Mouse (Mus musculus) forebrain, embryonic 12.5 days (tissue): ENCODE measurements around the gene Rbm20. TPM values are rescaled to one million over a fixed set of nuclear protein-coding genes. Genes with fewer than 3 reads are reported as not detected.

ENCODE experiments used
- ATAC-seq: fragments of 200-750 bp; cut with Nextera tagmentation; 2 replicates; pipeline ENCODE4 v1.8.0; 2017; ENCODE audit warnings: moderate TSS enrichment; ENCODE audit not compliant: low FRiP score
- H3K27ac ChIP-seq: fragments of 300-500 bp; sonication (generic); 2 replicates; pipeline ENCODE4 v1.5.1; 2016; ENCODE audit warnings: mild to moderate bottlenecking
- H3K27me3 ChIP-seq: fragments of 300-500 bp; sonication (generic); 2 replicates; pipeline ENCODE4 v1.6.1; 2016; ENCODE audit warnings: mild to moderate bottlenecking
- H3K36me3 ChIP-seq: fragments of 300-500 bp; sonication (generic); replicated peaks from 2 replicates; pipeline ENCODE4 v1.6.1; 2016; ENCODE audit warnings: mild to moderate bottlenecking
- H3K4me1 ChIP-seq: fragments of 300-500 bp; sonication (generic); 2 replicates; pipeline ENCODE4 v1.6.1; 2016
- H3K4me2 ChIP-seq: fragments of 300-500 bp; sonication (generic); 2 replicates; pipeline ENCODE4 v1.6.1; 2016; ENCODE audit warnings: mild to moderate bottlenecking, moderate library complexity
- H3K4me3 ChIP-seq: fragments of 300-500 bp; sonication (generic); replicated peaks from 2 replicates; pipeline ENCODE4 v1.5.1; 2016; ENCODE audit warnings: mild to moderate bottlenecking
- H3K9ac ChIP-seq: fragments of 300-500 bp; sonication (generic); 2 replicates; pipeline ENCODE4 v1.6.1; 2016; ENCODE audit warnings: mild to moderate bottlenecking
- H3K9me3 ChIP-seq: fragments of 300-500 bp; sonication (generic); 2 replicates; pipeline ENCODE4 v1.6.1; 2016
- WGBS: fragments of 180-500 bp; shearing (Covaris S2); methylation state at CpG from one replicate; pipeline ENCODE4 v1.1.7; 2016; 5-methylcytosine and 5-hydroxymethylcytosine counted together
- polyA plus RNA-seq: library from polyadenylated mRNA; unstranded; fragments of >200 nt; fragmentation: Nextera tagmentation; extraction: Ambion mirVana; gene quantifications from 2 replicates; pipeline ENCODE4 v1.2.1, GENCODE M21; 2016

Rbm20 gene
- polyA plus RNA-seq, 1 experiment from 2014 or later = 7.2 TPM

DNA sequence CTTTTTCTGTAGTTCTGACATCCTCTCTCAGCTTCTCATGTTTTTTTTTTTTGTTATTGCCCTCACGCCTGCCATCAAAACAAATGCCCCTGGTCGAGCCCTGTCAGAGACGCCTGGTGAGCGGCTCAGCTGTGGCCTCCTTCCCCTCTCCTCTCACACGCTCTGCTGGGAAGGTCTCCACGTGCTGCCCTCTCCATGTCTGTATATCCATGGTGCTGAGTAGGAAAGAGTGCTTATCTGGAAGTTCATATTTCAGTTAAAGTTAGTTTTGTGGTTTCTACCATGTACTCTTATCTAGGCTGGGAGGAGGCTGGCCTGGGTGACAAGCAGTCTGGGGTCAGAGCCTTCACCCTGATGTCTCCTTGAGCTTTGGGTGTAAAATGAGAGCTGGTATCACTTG is 142.2 kb downstream of the Rbm20 start:
- Histone ChIP-seq H3K9me3 (no peaks in the 10 kb centered on the region), H3K4me2 (no peak overlapping the region), H3K27ac (no peak overlapping the region), H3K9ac (no peak overlapping the region), H3K36me3 (no peaks in the 10 kb centered on the region), H3K4me1 (peaks cover 15% of the 10 kb centered on the region), H3K4me3 (no peak overlapping the region), H3K27me3 (no peaks in the 10 kb centered on the region)
- 76% methylated on average over 6 of the region's 6 CpGs for WGBS
- ATAC-seq = no peak

DNA sequence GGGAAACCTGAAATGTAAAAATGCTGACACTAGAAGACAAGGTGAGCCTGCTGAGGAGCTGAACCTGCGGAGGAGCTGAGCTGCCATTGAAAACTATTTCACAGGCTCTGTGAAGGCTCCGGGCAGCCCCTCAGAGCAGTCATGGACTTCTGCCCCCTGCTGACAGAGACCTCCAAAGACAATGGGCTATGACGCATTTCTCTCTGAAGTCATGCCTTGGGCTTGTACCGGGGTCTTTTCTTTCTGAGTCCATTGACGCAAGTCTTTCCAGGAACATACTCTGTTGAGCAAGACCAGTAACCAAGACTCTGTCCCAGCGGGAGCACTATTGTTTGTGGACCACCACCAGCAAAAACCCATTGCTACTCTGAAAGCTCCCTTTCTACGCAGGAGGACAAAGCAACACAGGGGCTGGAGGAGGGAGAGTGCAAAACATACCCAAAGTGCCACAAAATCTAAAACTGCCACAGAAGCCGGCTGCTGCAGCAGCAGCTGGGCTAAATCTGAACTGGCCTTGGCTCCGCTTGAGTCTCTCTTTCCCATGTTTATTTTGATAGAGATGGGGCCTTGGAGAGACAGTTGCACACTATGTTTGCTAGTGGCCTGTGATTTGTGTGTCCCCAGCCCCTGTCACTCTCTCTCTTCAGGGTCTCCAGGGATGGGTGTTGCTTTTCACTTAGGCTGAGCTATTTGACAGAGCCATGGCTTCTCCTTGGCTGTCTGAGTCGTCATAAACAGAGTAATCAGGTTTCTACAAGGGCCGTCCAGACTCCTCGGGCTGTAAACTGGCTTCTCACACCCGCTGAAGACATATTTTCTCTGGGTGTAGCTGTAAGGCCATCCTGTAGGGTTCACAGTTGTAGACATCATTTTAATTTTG is 144.4 kb downstream of the Rbm20 start:
- WGBS = 34% methylated on average over 13 of the region's 13 CpGs
- peaks cover 15% of the 10 kb centered on the region for H3K4me1 ChIP-seq
- no peak for ATAC-seq
- no peaks in the 10 kb centered on the region for H3K36me3 ChIP-seq
- no peaks in the 10 kb centered on the region for H3K27me3 ChIP-seq
- no peak overlapping the region for H3K4me3 ChIP-seq
- no peak overlapping the region for H3K9ac ChIP-seq
- no peaks in the 10 kb centered on the region for H3K9me3 ChIP-seq
- H3K27ac ChIP-seq = peak overlapping the region; percentile 27; the same call in 1 of the 2 replicates
- H3K4me2 ChIP-seq = no peak overlapping the region

DNA sequence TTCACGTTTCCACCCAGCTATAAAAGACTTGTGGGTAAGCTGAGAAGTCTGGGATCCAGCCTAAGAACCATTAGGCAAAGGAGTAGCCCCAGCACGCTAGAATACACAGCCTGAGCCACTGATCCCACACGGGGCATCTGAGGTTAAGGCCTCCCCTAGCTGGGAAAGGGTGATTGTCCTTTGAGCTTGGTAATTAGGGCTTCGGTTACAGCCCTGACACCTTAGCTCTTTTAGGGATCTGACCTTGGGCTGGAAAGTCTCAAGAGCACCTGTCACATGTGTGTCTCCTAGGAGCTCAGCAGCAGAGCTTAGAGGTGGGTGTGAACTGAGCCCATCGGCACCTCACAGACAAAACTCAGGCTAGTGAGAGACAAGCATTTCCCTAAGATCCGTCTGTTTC is 146.7 kb downstream of the Rbm20 start:
- Histone ChIP-seq H3K27me3 (no peaks in the 10 kb centered on the region), H3K9me3 (no peaks in the 10 kb centered on the region), H3K4me3 (no peak overlapping the region), H3K27ac (no peak overlapping the region), H3K9ac (no peak overlapping the region), H3K4me1 (peaks cover 15% of the 10 kb centered on the region), H3K36me3 (no peaks in the 10 kb centered on the region), H3K4me2 (no peak overlapping the region)
- no peak for ATAC-seq
- 53% methylated on average over 6 of the region's 6 CpGs for WGBS

DNA sequence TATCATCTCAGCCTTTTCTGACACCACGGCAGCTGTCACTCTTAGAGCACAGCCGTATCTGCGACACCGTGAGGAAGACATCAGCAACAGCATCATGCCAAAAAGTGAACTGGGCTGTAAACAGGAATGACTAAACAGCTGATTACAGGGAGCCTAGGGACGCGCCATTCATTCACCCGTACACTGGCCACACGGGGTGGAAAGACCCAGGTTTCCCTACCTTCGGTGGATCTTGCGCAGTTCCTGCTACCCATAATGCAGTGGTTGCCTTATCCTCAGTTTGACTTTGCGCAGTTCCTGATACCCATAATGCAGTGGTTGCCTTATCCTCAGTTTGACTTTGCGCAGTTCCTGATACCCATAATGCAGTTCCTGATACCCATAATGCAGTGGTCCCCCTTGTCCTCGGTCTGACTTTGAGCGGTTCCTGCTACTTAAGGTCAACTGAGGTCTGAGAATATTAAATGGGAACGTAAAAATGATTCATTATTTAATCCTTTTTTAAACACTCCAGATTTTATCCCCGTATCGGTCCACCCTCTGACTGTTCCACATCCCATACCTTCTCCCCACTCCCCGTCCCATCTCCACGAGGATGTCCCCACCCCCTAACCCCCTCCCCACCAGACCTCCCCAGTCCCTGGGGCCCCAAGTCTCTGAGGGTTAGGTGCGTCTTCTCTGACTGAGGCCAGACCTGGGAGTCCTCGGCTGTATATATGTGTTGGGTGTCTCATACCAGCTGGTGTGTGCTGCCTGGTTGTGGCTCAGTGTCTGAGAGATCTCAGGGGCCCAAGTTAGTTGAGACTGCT is 148.0 kb downstream of the Rbm20 start:
- H3K9me3 ChIP-seq = no peaks in the 10 kb centered on the region
- WGBS = 61% methylated on average over 21 of the region's 21 CpGs
- H3K4me1 ChIP-seq = peaks cover 18% of the 10 kb centered on the region
- peak overlapping the region; percentile 44 for H3K4me2 ChIP-seq
- H3K36me3 ChIP-seq = no peaks in the 10 kb centered on the region
- peak; percentile 64; the same call in 1 of the 2 replicates for ATAC-seq
- H3K4me3 ChIP-seq = peak overlapping the region; percentile 30
- no peaks in the 10 kb centered on the region for H3K27me3 ChIP-seq
- H3K27ac ChIP-seq = no peak overlapping the region
- H3K9ac ChIP-seq = no peak overlapping the region

DNA sequence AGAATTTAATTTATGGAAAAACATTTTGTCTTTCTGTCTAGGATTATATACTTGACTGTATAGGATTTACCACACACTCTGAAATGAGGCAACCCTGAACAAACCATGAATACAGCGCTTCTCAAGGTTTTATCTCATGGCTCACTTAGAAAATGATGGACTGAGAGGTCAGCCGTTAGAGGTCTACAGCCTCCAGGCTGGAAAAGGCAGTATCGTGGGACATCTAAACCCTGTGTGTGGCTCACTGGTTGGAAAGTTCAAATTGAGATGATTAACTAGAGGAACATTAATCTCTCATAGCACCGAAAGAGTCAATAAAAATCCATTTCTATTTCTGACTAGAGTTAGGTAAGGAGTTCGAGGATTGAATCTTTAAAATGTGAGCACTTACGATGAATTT is 152.9 kb downstream of the Rbm20 start:
- ATAC-seq = no peak
- WGBS = 70% methylated on average over 6 of the region's 6 CpGs

DNA sequence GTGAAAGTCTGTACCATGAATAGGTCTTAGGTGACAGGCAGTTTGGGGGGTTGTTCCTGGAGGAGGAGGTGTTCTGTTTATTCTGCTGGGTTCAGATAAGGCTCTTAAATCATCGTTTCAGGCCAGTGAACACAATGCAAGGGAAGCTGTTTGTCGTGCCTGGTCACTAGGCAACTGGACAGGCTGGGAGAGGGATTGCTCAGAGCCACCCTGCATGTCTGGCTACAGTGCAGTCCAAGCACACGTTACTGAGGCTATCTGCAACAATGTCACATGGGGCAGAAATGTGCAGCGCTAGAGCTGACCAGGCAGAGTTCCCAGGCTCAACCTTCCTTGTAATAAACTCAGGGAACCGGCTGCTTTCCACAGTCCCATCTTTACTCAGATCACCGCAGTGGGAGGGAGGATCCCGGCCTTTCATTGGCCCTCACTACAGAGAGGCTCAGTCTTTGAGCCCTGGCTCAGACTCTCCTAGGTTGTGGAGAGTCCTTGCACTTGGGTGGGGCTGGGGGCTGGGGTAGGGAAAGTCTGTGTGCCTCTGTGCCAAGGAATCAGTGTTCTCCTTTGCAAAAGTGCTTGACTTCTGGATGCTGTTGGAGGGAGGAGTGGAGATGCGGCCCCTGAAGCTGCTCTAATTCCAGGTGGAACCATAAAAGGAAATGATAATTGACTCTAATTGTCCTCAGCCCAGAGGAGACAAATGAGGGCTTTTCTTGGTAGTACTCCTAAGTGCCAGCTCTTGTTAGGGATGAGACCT is 153.5 kb downstream of the Rbm20 start:
- peak; percentile 61 for ATAC-seq

More for the DNA sequence above, 152.9 kb downstream of the Rbm20 start:
- no peaks in the 10 kb centered on the region for H3K36me3 ChIP-seq
- H3K4me1 ChIP-seq = peaks cover 29% of the 10 kb centered on the region
- H3K4me2 ChIP-seq = no peak overlapping the region
- no peak overlapping the region for H3K9ac ChIP-seq
- H3K9me3 ChIP-seq = no peaks in the 10 kb centered on the region
- peak overlapping the region; percentile 83 for H3K27ac ChIP-seq
- no peaks in the 10 kb centered on the region for H3K27me3 ChIP-seq
- no peak overlapping the region for H3K4me3 ChIP-seq

DNA sequence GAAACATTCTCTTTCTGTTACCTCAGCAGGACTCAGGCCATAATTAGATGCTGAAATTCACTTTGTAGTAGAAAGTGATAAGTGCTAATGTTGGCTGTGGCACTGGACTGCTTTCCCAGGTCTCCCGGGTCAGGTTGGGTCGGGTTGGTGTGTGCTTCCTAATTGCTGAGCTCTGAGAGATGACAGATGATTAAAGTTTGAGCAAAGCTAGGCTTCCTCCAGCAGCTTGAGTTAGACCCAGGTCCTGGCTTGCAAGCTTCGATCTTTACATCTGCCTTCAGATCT is 154.0 kb downstream of the Rbm20 start:
- H3K4me3 ChIP-seq = no peak overlapping the region
- H3K9ac ChIP-seq = no peak overlapping the region
- H3K27me3 ChIP-seq = no peaks in the 10 kb centered on the region
- peak overlapping the region; percentile 83 for H3K27ac ChIP-seq
- no peaks in the 10 kb centered on the region for H3K9me3 ChIP-seq
- no peak overlapping the region for H3K4me2 ChIP-seq
- no peaks in the 10 kb centered on the region for H3K36me3 ChIP-seq
- ATAC-seq = no peak
- H3K4me1 ChIP-seq = peaks cover 29% of the 10 kb centered on the region
- 28% methylated on average over 3 of the region's 3 CpGs for WGBS

More for the DNA sequence above, 153.5 kb downstream of the Rbm20 start:
- Histone ChIP-seq H3K4me3 (no peak overlapping the region), H3K9ac (no peak overlapping the region), H3K27ac (peak overlapping the region; percentile 83), H3K9me3 (no peaks in the 10 kb centered on the region), H3K27me3 (no peaks in the 10 kb centered on the region), H3K4me1 (peaks cover 29% of the 10 kb centered on the region), H3K4me2 (peak overlapping the region; percentile 13; the same call in 1 of the 2 replicates), H3K36me3 (no peaks in the 10 kb centered on the region)
- WGBS = 11% methylated on average over 8 of the region's 8 CpGs

DNA sequence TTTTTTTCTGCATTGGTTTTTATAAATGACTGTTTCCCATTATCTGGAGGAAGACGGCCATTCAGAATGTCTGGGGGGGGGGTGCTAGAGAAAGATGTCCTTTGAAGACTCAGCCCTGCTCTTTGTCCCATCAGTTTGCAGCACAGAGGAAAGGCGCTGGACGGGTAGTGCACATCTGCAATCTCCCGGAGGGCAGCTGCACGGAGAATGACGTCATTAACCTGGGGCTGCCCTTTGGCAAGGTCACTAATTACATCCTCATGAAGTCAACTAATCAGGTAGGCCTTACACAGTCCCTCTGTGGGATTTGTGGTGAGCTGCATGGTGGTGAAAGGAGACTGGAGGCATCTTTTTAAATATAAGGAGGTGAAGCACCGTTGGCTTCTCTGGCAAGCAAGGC is 155.4 kb downstream of the Rbm20 start:
- Histone ChIP-seq H3K27ac (peak overlapping the region; percentile 86), H3K27me3 (no peaks in the 10 kb centered on the region), H3K4me2 (peak overlapping the region; percentile 26; the same call in 1 of the 2 replicates), H3K9ac (no peak overlapping the region), H3K4me3 (no peak overlapping the region), H3K4me1 (peaks cover 37% of the 10 kb centered on the region), H3K36me3 (no peaks in the 10 kb centered on the region), H3K9me3 (no peaks in the 10 kb centered on the region)
- no peak for ATAC-seq
- 19% methylated on average over 7 of the region's 7 CpGs for WGBS

DNA sequence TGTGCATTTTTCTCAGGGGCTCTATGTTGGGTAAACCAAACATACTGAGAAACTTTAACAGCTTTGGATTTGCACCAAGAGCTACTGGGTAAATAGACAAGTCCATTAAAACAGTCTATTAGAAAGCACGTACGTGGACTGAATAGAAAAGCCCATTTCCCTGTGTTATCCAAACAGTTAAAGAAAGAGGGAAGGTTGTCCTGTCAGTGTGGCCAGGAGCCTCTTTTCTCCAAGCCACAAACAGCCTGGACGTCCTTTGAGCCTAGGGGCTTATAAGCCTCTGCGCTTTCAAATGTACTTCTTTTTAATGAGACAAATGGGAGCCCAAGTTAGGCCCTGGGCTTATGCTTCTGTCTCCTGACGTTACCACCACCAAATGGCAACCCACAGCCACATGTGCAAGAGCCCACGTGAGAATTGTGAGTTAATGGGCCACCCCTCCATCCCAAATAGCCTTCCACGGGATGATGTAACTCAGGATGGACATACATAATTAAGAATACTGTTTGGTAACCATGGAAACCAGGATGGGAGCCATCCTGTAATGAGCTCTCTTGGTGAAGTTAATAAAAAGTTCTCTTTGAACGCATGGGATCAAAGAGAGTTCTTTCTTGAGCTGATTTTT is 156.8 kb downstream of the Rbm20 start:
- WGBS = 33% methylated on average over 8 of the region's 8 CpGs
- Histone ChIP-seq H3K4me3 (no peak overlapping the region), H3K9me3 (no peaks in the 10 kb centered on the region), H3K4me2 (0 out of 2 replicates have a peak overlapping the region, but pooled peaks have one; percentile 13), H3K4me1 (peaks cover 41% of the 10 kb centered on the region), H3K36me3 (no peaks in the 10 kb centered on the region), H3K9ac (no peak overlapping the region), H3K27me3 (no peaks in the 10 kb centered on the region), H3K27ac (peak overlapping the region; percentile 86)
- peak; percentile 79 for ATAC-seq

DNA sequence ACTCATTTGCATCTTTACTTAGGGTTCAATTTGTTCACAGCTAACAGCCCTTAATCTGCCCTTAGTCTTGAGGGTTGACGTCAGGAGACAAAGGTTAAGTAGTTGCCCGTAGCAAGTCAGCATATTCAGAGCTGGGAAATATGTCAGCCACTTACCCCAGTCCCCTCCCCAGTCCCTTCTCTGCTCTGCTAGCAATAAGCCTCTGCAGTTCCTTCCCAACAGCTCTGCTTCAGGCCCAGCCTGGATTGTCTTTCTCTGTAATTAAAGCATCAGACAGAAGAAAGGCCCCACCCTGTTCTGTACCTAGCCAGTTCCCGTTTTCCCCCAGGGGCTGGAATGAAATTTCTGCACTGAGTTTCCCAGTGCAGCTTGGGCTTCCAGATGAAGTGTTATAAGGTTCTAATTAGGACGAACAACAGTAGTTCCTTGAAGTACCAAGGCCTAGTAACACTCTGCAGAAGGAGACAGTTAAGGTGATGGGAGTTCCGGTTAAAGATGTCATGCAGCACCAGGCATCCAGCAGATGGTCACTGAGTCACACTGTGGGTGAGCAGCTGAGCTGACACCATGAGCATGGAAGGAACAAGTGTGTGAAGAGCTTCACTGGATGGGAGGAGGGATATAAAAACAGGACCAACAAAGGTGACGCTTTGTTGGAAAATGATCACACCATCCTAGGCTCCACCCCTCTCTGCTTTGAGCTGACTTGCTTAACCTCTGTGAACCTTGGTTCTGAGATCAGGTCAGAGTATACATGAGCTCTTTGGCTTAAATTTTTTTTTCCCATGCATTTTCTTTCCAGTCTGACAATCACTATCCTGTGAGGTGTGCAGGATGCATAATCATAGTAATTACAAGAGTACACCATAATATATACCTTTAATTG is 159.7 kb downstream of the Rbm20 start:
- Histone ChIP-seq H3K4me1 (peaks cover 38% of the 10 kb centered on the region), H3K9ac (no peak overlapping the region)

DNA sequence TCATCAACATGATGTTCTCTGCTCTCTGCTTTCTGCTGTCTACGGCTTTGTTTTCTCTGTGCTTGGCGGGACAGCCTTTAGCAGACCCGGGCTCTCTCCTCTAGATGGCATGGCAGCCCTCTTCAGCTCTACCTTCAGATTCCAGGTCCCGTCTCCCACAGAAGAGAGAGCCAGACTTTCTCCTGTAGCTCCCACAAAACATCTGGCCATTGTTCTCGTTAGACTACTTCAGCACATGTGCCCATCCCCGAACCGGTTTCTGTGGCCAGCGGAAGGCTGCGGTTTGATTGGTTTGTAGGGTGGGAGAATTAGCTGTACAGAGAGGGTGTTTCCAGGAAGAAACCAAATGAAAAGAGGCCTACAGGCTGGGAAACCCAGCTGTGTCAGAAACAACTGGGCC is 161.7 kb downstream of the Rbm20 start:
- WGBS = 68% methylated on average over 9 of the region's 9 CpGs
- no peak for ATAC-seq
- Histone ChIP-seq H3K9me3 (no peaks in the 10 kb centered on the region), H3K4me3 (no peak overlapping the region), H3K4me1 (peaks cover 28% of the 10 kb centered on the region), H3K9ac (no peak overlapping the region), H3K4me2 (no peak overlapping the region), H3K27me3 (no peaks in the 10 kb centered on the region), H3K27ac (peak overlapping the region; percentile 61), H3K36me3 (no peaks in the 10 kb centered on the region)

More for the DNA sequence above, 159.7 kb downstream of the Rbm20 start:
- H3K4me3 ChIP-seq = no peak overlapping the region
- H3K27ac ChIP-seq = peak overlapping the region; percentile 71
- WGBS = 37% methylated on average over 6 of the region's 6 CpGs
- no peaks in the 10 kb centered on the region for H3K36me3 ChIP-seq
- H3K9me3 ChIP-seq = no peaks in the 10 kb centered on the region
- no peaks in the 10 kb centered on the region for H3K27me3 ChIP-seq
- no peak overlapping the region for H3K4me2 ChIP-seq
- 0 out of 2 replicates have a peak, but pooled peaks have one; percentile 13 for ATAC-seq
